Mouse (Mus musculus) forebrain, embryonic 10.5 days (tissue): ENCODE measurements around the gene Gstm4. TPM values are rescaled to one million over a fixed set of nuclear protein-coding genes. Genes with fewer than 3 reads are reported as not detected.

Source experiments
- DNase-seq: peaks from one replicate; pipeline ENCODE4 v3.0.0-alpha.2; 2017; ENCODE audit warnings: low spot score; ENCODE audit errors: extremely low spot score
- H3K27ac ChIP-seq: fragments of 300-500 bp; sonication (generic); 2 replicates; pipeline ENCODE4 v1.5.1; 2016; ENCODE audit warnings: mild to moderate bottlenecking
- H3K27me3 ChIP-seq: fragments of 300-500 bp; sonication (generic); 2 replicates; pipeline ENCODE4 v1.6.1; 2016; ENCODE audit warnings: mild to moderate bottlenecking; ENCODE audit not compliant: poor library complexity, severe bottlenecking
- H3K36me3 ChIP-seq: fragments of 300-500 bp; sonication (generic); replicated peaks from 2 replicates; pipeline ENCODE4 v1.6.1; 2016; ENCODE audit warnings: mild to moderate bottlenecking, moderate library complexity
- H3K4me1 ChIP-seq: fragments of 300-500 bp; sonication (generic); 2 replicates; pipeline ENCODE4 v1.6.1; 2016
- H3K4me3 ChIP-seq: fragments of 300-500 bp; sonication (generic); 2 replicates; pipeline ENCODE4 v1.5.1; 2016; ENCODE audit warnings: mild to moderate bottlenecking, moderate library complexity
- H3K9me3 ChIP-seq: fragments of 300-500 bp; sonication (generic); 2 replicates; pipeline ENCODE4 v1.6.1; 2016; ENCODE audit warnings: mild to moderate bottlenecking, moderate library complexity
- WGBS: fragments of 180-500 bp; shearing (Covaris S2); methylation state at CpG from one replicate; pipeline ENCODE4 v1.1.7; 2016; 5-methylcytosine and 5-hydroxymethylcytosine counted together
- polyA plus RNA-seq: library from polyadenylated mRNA; unstranded; fragments of >200 nt; fragmentation: Nextera tagmentation; extraction: Ambion mirVana; gene quantifications from 2 replicates; pipeline ENCODE4 v1.2.1, GENCODE M21; 2016

Gstm4 gene
- 14.2 and 15.0 TPM in 2 replicates for polyA plus RNA-seq

DNA sequence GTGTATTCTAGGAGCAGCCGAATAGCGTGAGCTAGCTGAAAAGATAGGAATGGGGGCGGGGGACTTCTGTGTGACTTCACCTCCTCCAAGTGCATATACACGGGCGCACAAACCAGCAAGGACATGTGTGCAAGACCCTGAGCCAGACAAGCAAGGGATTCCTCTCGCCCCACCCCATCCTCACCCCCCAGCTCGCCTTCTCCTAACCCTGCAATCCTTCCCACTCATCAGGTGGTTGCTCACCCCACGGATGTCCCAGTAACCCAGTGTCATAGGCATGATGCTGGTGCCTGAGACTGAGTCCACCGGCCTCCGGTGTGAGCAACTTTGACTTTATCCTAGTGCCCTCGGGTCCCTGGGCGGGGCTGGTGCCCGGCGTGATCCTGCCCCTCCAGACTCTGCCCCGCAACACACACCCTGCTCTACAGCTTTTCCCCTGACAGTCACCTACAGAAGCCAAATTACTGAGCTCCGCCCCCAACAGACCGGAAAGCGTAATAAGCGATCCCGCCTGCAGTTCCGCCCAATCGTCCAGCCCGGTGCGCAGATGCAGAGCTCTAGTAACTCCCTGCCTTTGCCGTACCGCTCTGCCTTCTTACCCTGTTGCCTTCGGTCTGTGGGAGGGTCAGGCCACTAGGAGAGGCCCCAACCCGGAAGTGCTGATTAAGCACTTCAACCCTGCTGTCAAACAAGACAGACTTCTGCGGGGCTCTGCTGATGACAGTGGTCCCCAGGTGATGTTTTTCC lies at the start of gene Gstm4:
Gene Gstm4 (minus strand): TSS at position 501 of the 747 bp plus-strand sequence.
- peaks cover 17% of the 10 kb centered on the region for H3K4me1 ChIP-seq
- H3K36me3 ChIP-seq, result no peaks in the 10 kb centered on the region
- H3K4me3 ChIP-seq, result peak within 1 kb of the TSS; percentile 62
- H3K9me3 ChIP-seq, result no peaks in the 10 kb centered on the region
- peak within 1 kb of the TSS; percentile 79 for H3K27ac ChIP-seq
- H3K27me3 ChIP-seq, result no peaks in the 10 kb centered on the region
- 7% methylated on average over 29 of the region's 29 CpGs for WGBS
- DNase-seq, result peak; percentile 79

DNA sequence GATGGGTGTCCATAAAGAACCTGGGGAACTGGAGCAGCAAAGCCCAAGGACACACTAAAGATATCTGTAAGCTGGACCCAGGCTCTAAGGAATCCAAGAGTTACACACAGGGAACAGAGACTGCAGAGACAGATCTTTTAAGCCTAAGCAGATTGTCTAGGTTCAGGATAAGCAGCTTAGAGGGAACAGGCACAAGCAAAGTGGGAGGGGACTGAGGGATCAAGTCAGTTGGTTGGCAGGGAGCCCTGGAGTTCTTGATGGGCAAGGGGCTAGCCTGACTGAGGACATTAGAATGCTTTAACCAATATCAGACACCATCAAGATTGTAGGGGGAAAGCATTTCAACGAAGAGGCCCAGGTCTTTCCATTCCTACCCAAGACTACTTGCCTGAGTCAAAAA lies 49.5 kb upstream of the Gstm4 start:
- Histone ChIP-seq H3K27ac (no peak overlapping the region), H3K27me3 (peaks cover 10% of the 10 kb centered on the region; the same call in 1 of the 2 replicates), H3K36me3 (no peaks in the 10 kb centered on the region), H3K4me3 (no peak overlapping the region), H3K9me3 (no peaks in the 10 kb centered on the region), H3K4me1 (peaks cover 19% of the 10 kb centered on the region)
- 82% methylated on average over 1 of the region's 1 CpGs for WGBS
- DNase-seq, result no peak

DNA sequence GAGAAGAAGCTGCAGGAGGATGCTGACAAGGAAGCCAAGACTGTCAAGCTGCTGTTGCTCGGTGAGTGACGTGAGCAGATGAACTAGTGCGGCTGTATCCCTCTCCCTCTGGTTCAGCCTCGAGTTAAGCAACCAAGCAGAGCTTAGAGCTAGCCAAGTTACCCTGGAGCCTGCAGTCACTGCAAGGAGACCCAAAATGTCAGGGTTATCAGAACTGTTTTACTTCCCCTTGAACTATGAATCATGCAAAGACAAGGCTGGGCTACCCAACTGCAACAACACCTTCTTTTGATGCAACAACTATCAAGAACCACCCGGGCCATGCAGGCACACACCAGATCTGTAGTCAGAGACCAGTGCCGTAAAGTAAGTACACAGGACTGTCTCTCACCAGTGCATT lies 48.6 kb upstream of the Gstm4 start:
- H3K27ac ChIP-seq, result no peak overlapping the region
- no peak overlapping the region for H3K4me3 ChIP-seq
- peaks cover 10% of the 10 kb centered on the region; the same call in 1 of the 2 replicates for H3K27me3 ChIP-seq
- no peaks in the 10 kb centered on the region for H3K36me3 ChIP-seq
- H3K4me1 ChIP-seq, result peaks cover 28% of the 10 kb centered on the region
- 57% methylated on average over 6 of the region's 6 CpGs for WGBS
- DNase-seq, result no peak
- H3K9me3 ChIP-seq, result no peaks in the 10 kb centered on the region

DNA sequence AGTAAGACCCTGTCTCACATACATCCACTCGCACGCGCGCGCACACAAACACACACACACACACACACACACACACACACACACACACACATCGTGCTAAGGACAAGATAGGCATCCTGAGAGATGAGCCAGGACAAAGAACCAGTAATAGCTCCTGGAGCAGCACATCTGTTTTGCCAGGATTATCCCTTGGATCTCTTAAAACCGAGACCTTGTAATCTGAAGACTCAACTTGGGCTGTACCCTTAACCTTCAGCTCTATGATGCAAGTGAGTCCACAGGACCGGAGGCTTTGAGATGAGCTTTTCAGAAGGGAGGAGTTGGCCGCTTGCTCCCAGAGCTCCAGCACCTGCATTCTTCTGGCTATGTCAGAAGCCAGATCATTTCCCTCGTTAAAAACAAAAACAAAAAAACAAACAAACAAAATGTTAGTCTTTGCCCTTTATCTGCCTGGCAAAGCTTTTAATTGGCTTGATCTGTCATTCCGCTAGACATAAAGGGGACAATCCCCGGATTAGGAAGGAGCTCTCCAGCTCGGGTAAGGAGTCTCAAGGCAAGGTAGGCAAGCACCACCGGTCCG lies 47.9 kb upstream of the Gstm4 start, which contains the start of gene Gnat2:
Gene Gnat2 (plus strand): TSS at position 254 of the 580 bp plus-strand sequence.
- 56% methylated on average over 15 of the region's 15 CpGs for WGBS
- DNase-seq, result no peak
- Histone ChIP-seq H3K4me3 (no peak within 1 kb of the TSS), H3K4me1 (peaks cover 29% of the 10 kb centered on the region), H3K36me3 (no peaks in the 10 kb centered on the region), H3K9me3 (no peaks in the 10 kb centered on the region), H3K27ac (no peak within 1 kb of the TSS), H3K27me3 (peaks cover 10% of the 10 kb centered on the region; the same call in 1 of the 2 replicates)

DNA sequence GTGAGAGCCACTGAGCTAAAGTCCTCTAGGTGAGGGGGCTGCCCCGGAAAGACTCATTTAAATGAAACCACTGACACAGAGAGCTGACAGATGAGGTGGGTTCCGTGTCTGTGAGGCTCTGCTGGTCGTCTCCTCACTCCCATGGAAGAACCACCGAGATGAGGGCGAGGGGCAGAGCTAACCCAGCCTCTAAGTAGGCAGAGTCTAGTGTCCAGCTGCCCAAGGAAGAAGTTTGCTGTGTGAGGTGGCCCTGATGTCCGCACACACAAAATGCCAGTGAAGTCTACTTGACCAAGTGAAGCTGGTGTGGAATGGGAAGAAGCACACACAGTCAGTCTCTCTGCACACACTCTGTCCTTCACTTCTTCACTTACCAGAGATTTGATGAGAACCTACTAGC lies 47.3 kb upstream of the Gstm4 start:
- 78% methylated on average over 6 of the region's 6 CpGs for WGBS
- no peaks in the 10 kb centered on the region for H3K36me3 ChIP-seq

DNA sequence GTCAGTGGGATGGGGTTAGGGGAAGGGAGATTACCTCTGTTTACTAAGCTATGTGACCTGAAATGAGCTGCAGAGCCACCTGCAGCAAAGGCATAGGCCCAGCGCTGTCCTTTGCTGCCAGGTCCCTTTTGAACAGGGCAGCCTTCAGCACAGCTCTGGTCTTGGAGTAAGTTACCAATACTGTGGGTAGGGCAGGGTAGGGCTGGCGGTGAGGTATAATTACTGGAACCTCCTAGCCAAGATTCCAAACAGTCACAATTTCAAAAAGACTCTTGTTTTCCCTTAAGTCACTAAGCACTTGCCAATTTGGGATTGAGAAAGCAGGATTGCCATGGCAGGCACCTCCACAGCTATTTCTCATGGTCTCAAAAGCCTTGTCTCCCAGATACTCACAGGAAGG lies 45.9 kb upstream of the Gstm4 start:
- Histone ChIP-seq H3K36me3 (no peaks in the 10 kb centered on the region), H3K27me3 (peaks cover 10% of the 10 kb centered on the region; the same call in 1 of the 2 replicates), H3K9me3 (no peaks in the 10 kb centered on the region), H3K4me3 (no peak overlapping the region), H3K27ac (no peak overlapping the region), H3K4me1 (peaks cover 49% of the 10 kb centered on the region)
- no peak for DNase-seq
- 76% methylated on average over 2 of the region's 2 CpGs for WGBS

More for the DNA sequence above, 47.3 kb upstream of the Gstm4 start:
- Histone ChIP-seq H3K4me3 (no peak overlapping the region), H3K27ac (no peak overlapping the region), H3K27me3 (peaks cover 10% of the 10 kb centered on the region; the same call in 1 of the 2 replicates), H3K9me3 (no peaks in the 10 kb centered on the region), H3K4me1 (peaks cover 35% of the 10 kb centered on the region)
- no peak for DNase-seq

DNA sequence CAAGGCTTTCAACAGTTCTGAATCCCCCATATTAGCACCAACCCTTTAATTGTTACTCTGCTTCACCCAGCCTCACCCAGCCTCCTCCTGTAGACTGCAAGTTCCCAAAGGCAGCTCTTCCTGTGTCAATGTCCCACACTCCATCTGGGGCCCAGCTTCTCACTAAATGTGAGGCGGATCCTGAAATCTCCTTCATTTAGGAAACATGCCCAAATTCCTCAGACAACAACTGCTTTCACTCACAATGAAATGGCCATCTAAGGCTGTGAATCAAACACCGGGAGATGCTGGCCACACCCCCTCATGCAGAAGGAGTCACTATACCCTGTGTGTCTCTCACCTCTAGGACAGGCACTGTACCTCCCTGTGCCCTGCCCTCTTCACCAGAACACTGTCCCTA lies 45.2 kb upstream of the Gstm4 start:
- no peaks in the 10 kb centered on the region for H3K36me3 ChIP-seq
- H3K27me3 ChIP-seq, result peaks cover 10% of the 10 kb centered on the region; the same call in 1 of the 2 replicates
- H3K27ac ChIP-seq, result no peak overlapping the region
- H3K4me3 ChIP-seq, result no peak overlapping the region
- DNase-seq, result no peak
- 34% methylated on average over 2 of the region's 2 CpGs for WGBS
- no peaks in the 10 kb centered on the region for H3K9me3 ChIP-seq
- peaks cover 56% of the 10 kb centered on the region for H3K4me1 ChIP-seq

DNA sequence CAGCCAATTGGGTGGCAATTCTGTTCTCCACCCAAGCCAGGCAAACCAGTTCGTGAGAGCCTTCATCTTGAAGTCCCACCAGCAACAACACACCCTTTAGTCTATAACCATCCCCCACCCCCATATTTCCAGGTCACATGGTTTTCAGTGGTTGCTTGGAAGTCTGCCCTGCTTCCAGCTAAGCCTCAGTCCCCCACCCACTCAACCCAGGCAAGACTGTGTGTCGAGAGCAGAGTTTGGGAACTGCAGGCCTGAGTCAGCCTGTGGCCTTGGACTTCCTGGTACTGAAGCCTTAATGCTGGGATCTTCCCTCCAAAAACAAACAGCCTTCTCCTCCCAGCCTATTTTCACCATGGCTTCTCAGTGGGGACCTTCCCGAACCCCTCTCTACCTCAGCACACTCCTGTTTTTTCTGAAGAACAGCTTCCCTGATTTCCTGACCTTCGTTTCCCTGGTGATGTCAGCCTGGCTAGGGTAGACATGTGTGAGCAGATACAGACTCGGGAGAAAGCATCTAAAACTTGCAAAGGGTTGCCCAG lies 44.2 kb upstream of the Gstm4 start:
- 58% methylated on average over 5 of the region's 5 CpGs for WGBS
- no peak overlapping the region for H3K27ac ChIP-seq

DNA sequence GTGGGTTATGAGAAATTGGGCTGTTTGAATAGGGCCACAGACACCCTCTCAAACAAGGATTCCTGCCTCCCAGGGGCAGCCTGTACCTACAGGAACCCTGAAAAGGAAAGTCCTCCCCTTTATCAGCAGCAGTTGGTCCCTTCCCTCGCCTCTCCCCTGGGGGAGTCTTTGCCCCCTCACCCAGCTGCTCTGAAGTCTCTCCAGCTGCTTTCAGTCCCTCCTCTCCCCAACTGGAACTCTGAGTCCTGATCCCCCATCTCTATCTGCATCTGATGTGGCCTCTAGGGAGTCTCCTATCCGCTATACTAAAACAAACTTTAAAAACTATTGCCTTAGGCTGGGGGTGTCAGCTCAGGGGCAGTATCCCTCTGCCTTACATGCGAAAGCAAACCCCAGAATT lies 42.6 kb upstream of the Gstm4 start:
- Histone ChIP-seq H3K27ac (peak overlapping the region; percentile 92), H3K27me3 (peaks cover 2% of the 10 kb centered on the region; the same call in 1 of the 2 replicates), H3K9me3 (no peaks in the 10 kb centered on the region), H3K4me3 (peak overlapping the region; percentile 85), H3K36me3 (no peaks in the 10 kb centered on the region), H3K4me1 (peaks cover 73% of the 10 kb centered on the region)
- 77% methylated on average over 3 of the region's 3 CpGs for WGBS
- no peak for DNase-seq

More for the DNA sequence above, 44.2 kb upstream of the Gstm4 start:
- H3K27me3 ChIP-seq, result peaks cover 10% of the 10 kb centered on the region; the same call in 1 of the 2 replicates
- peaks cover 66% of the 10 kb centered on the region for H3K4me1 ChIP-seq
- H3K36me3 ChIP-seq, result no peaks in the 10 kb centered on the region
- DNase-seq, result no peak
- H3K9me3 ChIP-seq, result no peaks in the 10 kb centered on the region
- no peak overlapping the region for H3K4me3 ChIP-seq

DNA sequence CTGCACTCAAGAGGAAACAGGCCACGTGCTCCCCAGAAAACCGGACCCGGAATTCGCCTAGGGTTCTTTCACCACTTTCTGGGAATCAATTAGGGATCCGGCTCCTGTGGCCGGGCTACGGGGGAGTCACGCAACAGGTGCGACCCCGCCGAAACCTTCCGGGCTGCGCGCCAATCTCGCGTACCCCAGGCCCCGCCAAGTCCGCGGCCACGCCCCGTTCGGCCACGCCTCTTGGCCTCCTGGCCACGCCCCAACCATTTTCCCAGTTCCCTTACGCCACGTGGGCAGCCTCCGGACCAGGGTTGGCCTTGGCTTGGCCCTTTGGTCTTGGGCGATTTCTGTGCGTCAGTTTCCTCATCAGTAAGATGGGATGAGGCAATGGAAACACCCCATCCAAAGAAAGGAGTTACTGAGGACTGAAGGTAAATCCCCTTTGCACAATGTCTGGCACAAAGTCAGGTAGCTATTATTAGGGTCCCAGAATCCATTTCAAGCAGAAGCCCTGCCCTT lies 41.8 kb upstream of the Gstm4 start, which contains the start of gene Ampd2:
Gene Ampd2 (minus strand): TSS at position 182 of the 510 bp plus-strand sequence.
- no peaks in the 10 kb centered on the region; the same call in 1 of the 2 replicates for H3K27me3 ChIP-seq
- DNase-seq, result peak; percentile 85
- no peaks in the 10 kb centered on the region for H3K36me3 ChIP-seq
- peaks cover 81% of the 10 kb centered on the region for H3K4me1 ChIP-seq
- H3K4me3 ChIP-seq, result peak within 1 kb of the TSS; percentile 85
- peak within 1 kb of the TSS; percentile 92 for H3K27ac ChIP-seq
- H3K9me3 ChIP-seq, result no peaks in the 10 kb centered on the region
- under 1% methylated on average over 29 of the region's 29 CpGs for WGBS

DNA sequence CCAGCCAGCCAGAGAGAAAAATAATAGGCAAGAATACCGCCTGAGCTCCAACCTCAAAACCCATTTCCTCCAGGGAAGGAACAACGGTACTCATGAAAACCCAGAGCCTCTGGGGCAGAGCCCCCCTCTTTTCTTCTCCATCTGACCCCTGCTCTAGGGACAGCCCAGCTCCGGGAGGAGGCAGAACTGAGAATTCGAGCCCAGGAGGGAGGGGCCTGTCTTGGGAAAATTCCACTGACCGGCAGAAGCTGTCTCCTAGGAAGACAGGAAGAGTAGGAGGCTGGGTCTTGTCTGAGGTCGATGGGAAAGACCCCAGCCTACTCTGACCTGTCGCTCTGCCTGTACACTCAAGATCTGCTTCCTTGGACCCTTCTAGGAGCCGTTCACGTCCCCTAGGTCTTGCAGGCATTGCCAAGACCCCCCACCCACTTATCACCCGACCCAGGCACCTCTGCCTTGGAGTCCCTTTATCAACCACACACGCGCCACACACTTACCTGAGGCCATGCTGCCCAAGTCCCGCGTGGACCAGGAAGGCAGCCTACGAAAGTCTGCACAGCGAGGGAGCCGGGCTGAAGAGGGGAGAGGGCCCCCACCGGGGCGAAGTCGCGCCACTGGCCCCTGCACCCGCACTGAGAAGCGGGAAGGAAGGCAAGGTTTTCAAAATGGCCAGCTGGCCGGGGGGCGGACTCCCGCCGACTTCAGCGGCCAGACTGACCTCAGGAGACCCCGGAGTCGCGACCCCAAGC lies 41.2 kb upstream of the Gstm4 start:
- Histone ChIP-seq H3K4me1 (peaks cover 87% of the 10 kb centered on the region), H3K4me3 (peak overlapping the region; percentile 85), H3K36me3 (peaks cover 2% of the 10 kb centered on the region), H3K27ac (peak overlapping the region; percentile 92), H3K27me3 (no peaks in the 10 kb centered on the region), H3K9me3 (no peaks in the 10 kb centered on the region)
- WGBS, result under 1% methylated on average over 31 of the region's 31 CpGs
- peak; percentile 61 for DNase-seq

DNA sequence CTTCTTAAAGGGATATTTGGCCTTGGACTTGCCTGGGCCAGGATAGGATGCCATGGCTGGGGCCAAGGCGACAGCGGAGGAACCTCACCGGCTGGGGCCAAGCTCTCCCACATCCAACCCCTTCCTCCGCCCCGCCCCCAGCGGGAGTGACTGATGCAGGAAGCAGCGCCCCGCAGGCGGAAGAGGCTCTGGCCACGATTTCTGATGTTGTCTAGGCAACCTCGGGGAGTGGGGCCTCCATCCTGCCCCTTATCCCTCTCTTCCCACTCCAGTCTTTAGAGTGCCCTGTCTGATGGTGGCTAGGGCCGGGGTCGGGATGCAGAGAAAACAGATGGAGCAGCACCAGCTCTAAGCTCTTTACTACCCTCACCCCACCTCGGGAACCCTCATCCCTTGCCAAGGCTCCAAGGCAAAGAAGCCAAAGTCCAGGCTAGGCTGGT lies 40.6 kb upstream of the Gstm4 start:
- H3K36me3 ChIP-seq, result peaks cover 8% of the 10 kb centered on the region
- H3K4me1 ChIP-seq, result peaks cover 92% of the 10 kb centered on the region
- no peaks in the 10 kb centered on the region for H3K27me3 ChIP-seq
- no peaks in the 10 kb centered on the region for H3K9me3 ChIP-seq
- peak; percentile 88 for DNase-seq
- peak overlapping the region; percentile 92 for H3K27ac ChIP-seq
- H3K4me3 ChIP-seq, result peak overlapping the region; percentile 85
- WGBS, result 0% methylated on average over 14 of the region's 14 CpGs
